Comparison of ENCODE assay signal across 8 mouse cellular contexts in genomic region chr14:99578665-99579064, GRCm38 (mm10).
DNase-seq lines count a peak whose midpoint lies in the region; ATAC-seq and TF ChIP-seq lines count a peak whose summit lies in the region.
"Had no signal": no experiment of that assay in that cellular context is flagged by ENCODE, and none has a peak within 500 bp of the region (broad histone marks: within the 10 kb centered on the region; RNA-seq: fewer than 3 reads in every experiment).

No protein-coding gene starts in this region.

- no peaks in the 10 kb centered on the region for H3K79me2 ChIP-seq in liver, adult 2 months (ENCODE audit: control insufficient read depth, insufficient read depth, low read length)

- H3K4me3 ChIP-seq in liver, adult 2 months (ENCODE audit: insufficient read depth, low read depth, low read length), result no peak overlapping the region
- H3K4me3 ChIP-seq in liver, embryonic 11.5 days (ENCODE audit: low read depth, low read length), result no peak overlapping the region
- peak overlapping the region; percentile 14; the same call in 1 of the 2 replicates for H3K4me3 ChIP-seq in intestine, postnatal 0 days (ENCODE audit: low read depth, low read length)
- H3K4me3 ChIP-seq: myocyte had no signal

- H3K4me1 ChIP-seq in liver, adult 2 months (ENCODE audit: control insufficient read depth, insufficient read depth, low read length), result peaks cover 4% of the 10 kb centered on the region; the same call in 1 of the 2 replicates
- no peaks in the 10 kb centered on the region for H3K4me1 ChIP-seq in liver, embryonic 11.5 days (replicated peaks; ENCODE audit: control insufficient read depth, insufficient read depth, low read length)
- H3K4me1 ChIP-seq in intestine, postnatal 0 days (replicated peaks; ENCODE audit: control insufficient read depth, insufficient read depth, low read length), result no peaks in the 10 kb centered on the region

- 33% methylated on average over 17 of the region's 17 CpGs for WGBS in liver, adult 2 months
- WGBS in liver, embryonic 11.5 days, result 77% methylated on average over 17 of the region's 17 CpGs
- WGBS in intestine, postnatal 0 days, result 45% methylated on average over 17 of the region's 17 CpGs

- no peak for ATAC-seq in liver, embryonic 11.5 days (replicated peaks; ENCODE audit: low FRiP score)
- ATAC-seq in intestine, postnatal 0 days, result no peak
- ATAC-seq in megakaryocyte, adult 5-6 weeks (ENCODE audit: poor library complexity, severe bottlenecking), result no peak

- H3K27me3 ChIP-seq in liver, adult 2 months (ENCODE audit: control insufficient read depth, insufficient read depth, low read length), result peaks cover 8% of the 10 kb centered on the region; the same call in 1 of the 2 replicates
- no peaks in the 10 kb centered on the region for H3K27me3 ChIP-seq in liver, embryonic 11.5 days (replicated peaks; ENCODE audit: control insufficient read depth, insufficient read depth, low read length)
- H3K27me3 ChIP-seq in intestine, postnatal 0 days (replicated peaks; ENCODE audit: control insufficient read depth, insufficient read depth, low read length), result no peaks in the 10 kb centered on the region

- peak overlapping the region; percentile 4; the same call in 1 of the 2 replicates for H3K9ac ChIP-seq in liver, adult 2 months (ENCODE audit: low read depth, low read length)
- no peak overlapping the region for H3K9ac ChIP-seq in liver, embryonic 11.5 days (ENCODE audit: low read depth, low read length)
- no peak overlapping the region for H3K9ac ChIP-seq in intestine, postnatal 0 days (ENCODE audit: low read depth, low read length)

- DNase-seq in liver, adult 2 months (ENCODE audit: extremely low read depth, low read depth, low spot score), result peak; percentile 89
- no peak for DNase-seq in liver, embryonic 11.5 days (ENCODE audit: low spot score)
- DNase-seq in embryo, embryonic 11 days, result peak; percentile 9
- peak; percentile 40 for DNase-seq in lung, postnatal 14 days
- DNase-seq in frontal cortex, postnatal 25 days (ENCODE audit: low spot score in 2 of 2), result no peak

- TF ChIP-seq CTCF in liver, adult 2 months (IDR thresholded peaks at IDR 0.05; ENCODE audit: low read depth, low read length), result no peak
- TF ChIP-seq CTCF in intestine, postnatal 0 days (IDR thresholded peaks at IDR 0.05; ENCODE audit: low read depth), result no peak

- H3K27ac ChIP-seq in liver, adult 2 months (replicated peaks; ENCODE audit: insufficient read depth, low read depth, low read length), result no peak overlapping the region
- H3K27ac ChIP-seq in liver, embryonic 11.5 days (ENCODE audit: low read depth, low read length), result no peak overlapping the region
- H3K27ac ChIP-seq in intestine, postnatal 0 days (ENCODE audit: low read depth, low read length), result peak overlapping the region; percentile 17; the same call in 1 of the 2 replicates

- no peaks in the 10 kb centered on the region for H3K9me3 ChIP-seq in liver, embryonic 11.5 days (ENCODE audit: control insufficient read depth, low read length)
- no peaks in the 10 kb centered on the region for H3K9me3 ChIP-seq in intestine, postnatal 0 days (ENCODE audit: control insufficient read depth)

- no peak overlapping the region for H3K4me2 ChIP-seq in liver, embryonic 11.5 days
- H3K4me2 ChIP-seq in intestine, postnatal 0 days (replicated peaks; ENCODE audit: low read depth), result peak overlapping the region; percentile 54

- H3K36me3 ChIP-seq in liver, adult 2 months (ENCODE audit: control insufficient read depth, insufficient read depth, low read length), result no peaks in the 10 kb centered on the region
- H3K36me3 ChIP-seq in liver, embryonic 11.5 days (ENCODE audit: control insufficient read depth, insufficient read depth, low read length), result no peaks in the 10 kb centered on the region
- no peaks in the 10 kb centered on the region for H3K36me3 ChIP-seq in intestine, postnatal 0 days (ENCODE audit: control insufficient read depth, insufficient read depth)

- TF ChIP-seq POLR2A in liver, adult 2 months (IDR thresholded peaks at IDR 0.05; ENCODE audit: extremely low read depth, insufficient read depth, low read length), result no peak

Comparison
In these comparisons a context has a peak if more than half of its experiments do, and no peak if none do; other contexts are left out.
1. DNase-seq: peak in liver, adult 2 months (single experiment), embryo, embryonic 11 days (single experiment) and lung, postnatal 14 days (single experiment); none in liver, embryonic 11.5 days (single experiment) and frontal cortex, postnatal 25 days (0 of 2).